Mouse (Mus musculus) hindbrain, embryonic 16.5 days (tissue): ENCODE results near the gene Galnt4. TPM values are rescaled to one million over a fixed set of nuclear protein-coding genes. Genes with fewer than 3 reads are reported as not detected.

Experiments used
- ATAC-seq: fragments of 200-750 bp; cut with Nextera tagmentation; 2 replicates; pipeline ENCODE4 v1.8.0; 2017; ENCODE audit warnings: moderate TSS enrichment, moderate library complexity
- H3K27ac ChIP-seq: fragments of 300-500 bp; sonication (generic); 2 replicates; pipeline ENCODE4 v1.5.1; 2014; ENCODE audit warnings: low read depth, mild to moderate bottlenecking, control low read depth, low read length, moderate library complexity
- H3K27me3 ChIP-seq: fragments of 300-500 bp; sonication (generic); replicated peaks from 2 replicates; pipeline ENCODE4 v1.6.1; 2014; ENCODE audit warnings: low read length; ENCODE audit not compliant: control insufficient read depth, insufficient read depth
- H3K36me3 ChIP-seq: fragments of 300-500 bp; sonication (generic); 2 replicates; pipeline ENCODE4 v1.6.1; 2014; ENCODE audit warnings: mild to moderate bottlenecking, low read length, moderate library complexity, mixed read lengths; ENCODE audit not compliant: control insufficient read depth, insufficient read depth
- H3K4me1 ChIP-seq: fragments of 300-500 bp; sonication (generic); 2 replicates; pipeline ENCODE4 v1.6.1; 2014; ENCODE audit warnings: low read depth, low read length; ENCODE audit not compliant: control insufficient read depth, insufficient read depth
- H3K4me2 ChIP-seq: fragments of 300-500 bp; sonication (generic); 2 replicates; pipeline ENCODE4 v1.6.1; 2014; ENCODE audit warnings: mild to moderate bottlenecking, low read length, control low read depth, moderate library complexity
- H3K4me3 ChIP-seq: fragments of 300-500 bp; sonication (generic); 2 replicates; pipeline ENCODE4 v1.5.1; 2014; ENCODE audit warnings: mild to moderate bottlenecking, low read length, control low read depth, moderate library complexity
- H3K9ac ChIP-seq: fragments of 300-500 bp; sonication (generic); 2 replicates; pipeline ENCODE4 v1.6.1; 2014; ENCODE audit warnings: low read depth, mild to moderate bottlenecking, control low read depth, low read length, moderate library complexity
- H3K9me3 ChIP-seq: fragments of 300-500 bp; sonication (generic); 2 replicates; pipeline ENCODE4 v1.6.1; 2014; ENCODE audit warnings: mild to moderate bottlenecking, low read length, moderate library complexity; ENCODE audit not compliant: control insufficient read depth
- WGBS: fragments of 180-500 bp; shearing (Covaris S2); extraction: QIAGEN DNeasy Blood & Tissue Kit; methylation state at CpG from one replicate; pipeline ENCODE4 v1.1.7; 2014; 5-methylcytosine and 5-hydroxymethylcytosine counted together
- polyA plus RNA-seq: library from polyadenylated mRNA; unstranded; fragments of >200 nt; fragmentation: Nextera tagmentation; extraction: Ambion mirVana; gene quantifications from 2 replicates; pipeline ENCODE4 v1.2.1, GENCODE M21; 2015

The Galnt4 gene
- polyA plus RNA-seq, 1 experiment from 2014 or later, result 2.9 TPM

DNA sequence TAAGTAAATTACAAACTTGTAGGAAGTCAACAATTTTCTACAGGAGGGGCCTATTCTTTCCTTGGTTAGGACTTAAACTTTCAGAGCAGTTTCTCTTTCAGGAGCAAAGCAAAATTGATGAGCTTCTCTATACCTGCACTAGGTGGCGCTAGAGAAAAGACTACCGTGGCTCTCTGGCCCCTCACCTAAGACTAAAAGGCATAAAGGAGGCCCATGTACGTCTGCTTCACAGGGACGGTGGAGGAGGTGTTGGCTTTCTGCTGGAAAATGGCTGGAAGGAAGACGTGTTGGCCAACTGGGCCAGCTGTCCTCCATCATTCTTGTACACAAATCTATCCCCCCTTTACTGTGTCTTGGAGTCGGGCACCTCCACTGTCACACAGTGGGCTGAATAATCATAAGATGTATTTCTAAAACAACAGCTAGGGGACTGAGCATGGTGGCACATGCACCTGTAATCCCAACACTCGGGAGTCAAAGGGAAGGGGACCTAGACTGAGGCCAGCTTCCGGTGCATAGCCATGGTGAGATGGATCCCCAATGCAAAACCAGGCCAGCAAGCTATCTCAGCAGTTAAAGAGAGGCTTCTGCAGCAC, 54.1 kb downstream of the Galnt4 start:
- Histone ChIP-seq H3K4me2 (no peak overlapping the region), H3K4me3 (no peak overlapping the region), H3K9me3 (no peaks in the 10 kb centered on the region), H3K9ac (no peak overlapping the region), H3K36me3 (no peaks in the 10 kb centered on the region), H3K4me1 (no peaks in the 10 kb centered on the region), H3K27ac (no peak overlapping the region), H3K27me3 (no peaks in the 10 kb centered on the region)
- WGBS, result 43% methylated on average over 8 of the region's 8 CpGs
- no peak for ATAC-seq

Other genes starting within 250 kb of the Galnt4 start
- 308 and 330 TPM in 2 replicates for gene Atp2b1, start 193.8 kb upstream of the Galnt4 start, polyA plus RNA-seq
- gene Poc1b, start 1.1 kb upstream of the Galnt4 start, polyA plus RNA-seq, result 9.1 and 13.3 TPM in 2 replicates
- 0.14 TPM in 1 of 2 replicates, not detected in the other for gene Phxr2, start 18.2 kb downstream of the Galnt4 start, polyA plus RNA-seq
- gene Dusp6, start 155.1 kb downstream of the Galnt4 start, polyA plus RNA-seq, result 35.2 and 37.0 TPM in 2 replicates